Mouse (Mus musculus) urinary bladder, postnatal 36 days (tissue): ENCODE measurements around the gene Cacul1.
"Not testable (repeated sequence)": the region's sequence is repeated elsewhere in the genome, so short reads cannot be mapped to it uniquely, and the experiment has no call there.

Experiments
- DNase-seq, 2 experiments: peaks; one replicate each; pipeline ENCODE4 v3.0.0; 2022; ENCODE audit warnings: low spot score in 2 of 2, mixed read lengths in 1 of 2

The Cacul1 gene

GRCm38 (mm10) chr19:60580582-60581339 lies at the start of gene Cacul1:
Cacul1 (minus strand) TSS chr19:60581025.
- DNase-seq = peak; percentile 97 to 98

- DNase-seq = no peak
Measured at GRCm38 (mm10) chr19:60619420-60619819, 38.6 kb upstream of the Cacul1 start.

- no peak for DNase-seq
Measured at GRCm38 (mm10) chr19:60617007-60617406, 36.2 kb upstream of the Cacul1 start.

- DNase-seq = no peak
Measured at GRCm38 (mm10) chr19:60615470-60616200, 34.8 kb upstream of the Cacul1 start.

GRCm38 (mm10) chr19:60611525-60612215 lies 30.8 kb upstream of the Cacul1 start:
- DNase-seq = peak in 1 of 2 experiments; percentile 11

GRCm38 (mm10) chr19:60608766-60609165 lies 27.9 kb upstream of the Cacul1 start:
- peak; percentile 8 to 20 for DNase-seq

GRCm38 (mm10) chr19:60603586-60603985 lies 22.8 kb upstream of the Cacul1 start:
- DNase-seq = no peak

- not testable (repeated sequence) for DNase-seq
Measured at GRCm38 (mm10) chr19:60602066-60602465, 21.2 kb upstream of the Cacul1 start.

- DNase-seq = no peak
Measured at GRCm38 (mm10) chr19:60598025-60598697, 17.3 kb upstream of the Cacul1 start.

GRCm38 (mm10) chr19:60589646-60590045 lies 8.8 kb upstream of the Cacul1 start:
- DNase-seq = no peak

- no peak for DNase-seq
Measured at GRCm38 (mm10) chr19:60586652-60587051, 5.8 kb upstream of the Cacul1 start.

- DNase-seq = no peak
Measured at GRCm38 (mm10) chr19:60583201-60583600, 2.4 kb upstream of the Cacul1 start.

GRCm38 (mm10) chr19:60581377-60582290 lies 809 bp upstream of the Cacul1 start:
- no peak for DNase-seq

GRCm38 (mm10) chr19:60579771-60580581 lies 849 bp downstream of the Cacul1 start:
- peak; percentile 9 to 19 for DNase-seq

GRCm38 (mm10) chr19:60576741-60577140 lies 4.1 kb downstream of the Cacul1 start:
- no peak for DNase-seq

GRCm38 (mm10) chr19:60560497-60560896 lies 20.3 kb downstream of the Cacul1 start:
- DNase-seq = no peak

GRCm38 (mm10) chr19:60554866-60555438 lies 25.9 kb downstream of the Cacul1 start:
- peak in 1 of 2 experiments; percentile 1 for DNase-seq

GRCm38 (mm10) chr19:60553501-60553900 lies 27.3 kb downstream of the Cacul1 start:
- DNase-seq = peak; percentile 16 to 23

- no peak for DNase-seq
Measured at GRCm38 (mm10) chr19:60543302-60543701, 37.5 kb downstream of the Cacul1 start.
